Mouse (Mus musculus): Measurements from ENCODE around the gene Pde8b.

Pde8b gene

GRCm38 (mm10) chr13:95176399-95176798 lies 73.7 kb downstream of the Pde8b start:
- in situ Hi-C loops (cut with MboI; ENCODE audit: low pct_unique_long_range_greater_than_20kb in 1 of 2, low sequenced_read_pairs in 2 of 2, unreplicated experiment in 1 of 2): no loop called here

GRCm38 (mm10) chr13:95174253-95174652 lies 75.9 kb downstream of the Pde8b start:
- in situ Hi-C loops (cut with MboI; ENCODE audit: low pct_unique_long_range_greater_than_20kb in 1 of 2, low sequenced_read_pairs in 2 of 2, unreplicated experiment in 1 of 2): no loop called here

- in situ Hi-C loops (cut with MboI; ENCODE audit: low pct_unique_long_range_greater_than_20kb in 1 of 2, low sequenced_read_pairs in 2 of 2, unreplicated experiment in 1 of 2): no loop called here
Measured at GRCm38 (mm10) chr13:95172346-95172745, 77.8 kb downstream of the Pde8b start.

GRCm38 (mm10) chr13:95160211-95160610 lies 89.9 kb downstream of the Pde8b start:
- in situ Hi-C loops (cut with MboI; ENCODE audit: low pct_unique_long_range_greater_than_20kb in 1 of 2, low sequenced_read_pairs in 2 of 2, unreplicated experiment in 1 of 2): no loop called here

GRCm38 (mm10) chr13:95158986-95159385 lies 91.2 kb downstream of the Pde8b start:
- in situ Hi-C loops (cut with MboI; ENCODE audit: low pct_unique_long_range_greater_than_20kb in 1 of 2, low sequenced_read_pairs in 2 of 2, unreplicated experiment in 1 of 2): no loop called here

- in situ Hi-C loops (cut with MboI; ENCODE audit: low pct_unique_long_range_greater_than_20kb in 1 of 2, low sequenced_read_pairs in 2 of 2, unreplicated experiment in 1 of 2): no loop called here
Measured at GRCm38 (mm10) chr13:95144746-95145145, 105.4 kb downstream of the Pde8b start.

- in situ Hi-C loops (cut with MboI; ENCODE audit: low pct_unique_long_range_greater_than_20kb in 1 of 2, low sequenced_read_pairs in 2 of 2, unreplicated experiment in 1 of 2): no loop called here
Measured at GRCm38 (mm10) chr13:95140460-95141079, 109.6 kb downstream of the Pde8b start.

- in situ Hi-C loops (cut with MboI; ENCODE audit: low pct_unique_long_range_greater_than_20kb in 1 of 2, low sequenced_read_pairs in 2 of 2, unreplicated experiment in 1 of 2): no loop called here
Measured at GRCm38 (mm10) chr13:95135326-95136150, 114.6 kb downstream of the Pde8b start.

GRCm38 (mm10) chr13:95131848-95132247 lies 118.3 kb downstream of the Pde8b start:
- in situ Hi-C loops (cut with MboI; ENCODE audit: low pct_unique_long_range_greater_than_20kb in 1 of 2, low sequenced_read_pairs in 2 of 2, unreplicated experiment in 1 of 2): no loop called here

GRCm38 (mm10) chr13:95131041-95131440 lies 119.1 kb downstream of the Pde8b start:
- in situ Hi-C loops (cut with MboI; ENCODE audit: low pct_unique_long_range_greater_than_20kb in 1 of 2, low sequenced_read_pairs in 2 of 2, unreplicated experiment in 1 of 2): no loop called here

- in situ Hi-C loops (cut with MboI; ENCODE audit: low pct_unique_long_range_greater_than_20kb in 1 of 2, low sequenced_read_pairs in 2 of 2, unreplicated experiment in 1 of 2): no loop called here
Measured at GRCm38 (mm10) chr13:95127288-95127687, 122.8 kb downstream of the Pde8b start.

GRCm38 (mm10) chr13:95126801-95127200 lies 123.3 kb downstream of the Pde8b start:
- in situ Hi-C loops (cut with MboI; ENCODE audit: low pct_unique_long_range_greater_than_20kb in 1 of 2, low sequenced_read_pairs in 2 of 2, unreplicated experiment in 1 of 2): no loop called here

- in situ Hi-C loops (cut with MboI; ENCODE audit: low pct_unique_long_range_greater_than_20kb in 1 of 2, low sequenced_read_pairs in 2 of 2, unreplicated experiment in 1 of 2): no loop called here
Measured at GRCm38 (mm10) chr13:95125546-95126215, 124.5 kb downstream of the Pde8b start.

- in situ Hi-C loops (cut with MboI; ENCODE audit: low pct_unique_long_range_greater_than_20kb in 1 of 2, low sequenced_read_pairs in 2 of 2, unreplicated experiment in 1 of 2): no loop called here
Measured at GRCm38 (mm10) chr13:95120570-95120969, 129.6 kb downstream of the Pde8b start.

- in situ Hi-C loops (cut with MboI; ENCODE audit: low pct_unique_long_range_greater_than_20kb in 1 of 2, low sequenced_read_pairs in 2 of 2, unreplicated experiment in 1 of 2): no loop called here
Measured at GRCm38 (mm10) chr13:95113763-95114162, 136.4 kb downstream of the Pde8b start.

- in situ Hi-C loops (cut with MboI; ENCODE audit: low pct_unique_long_range_greater_than_20kb in 1 of 2, low sequenced_read_pairs in 2 of 2, unreplicated experiment in 1 of 2): no loop called here
Measured at GRCm38 (mm10) chr13:95109555-95109954, 140.6 kb downstream of the Pde8b start.

GRCm38 (mm10) chr13:95108035-95108434 lies 142.1 kb downstream of the Pde8b start:
- in situ Hi-C loops (cut with MboI; ENCODE audit: low pct_unique_long_range_greater_than_20kb in 1 of 2, low sequenced_read_pairs in 2 of 2, unreplicated experiment in 1 of 2): no loop called here

GRCm38 (mm10) chr13:95104865-95105264 lies 145.3 kb downstream of the Pde8b start:
- in situ Hi-C loops (cut with MboI; ENCODE audit: low pct_unique_long_range_greater_than_20kb in 1 of 2, low sequenced_read_pairs in 2 of 2, unreplicated experiment in 1 of 2): no loop called here

- in situ Hi-C loops (cut with MboI; ENCODE audit: low pct_unique_long_range_greater_than_20kb in 1 of 2, low sequenced_read_pairs in 2 of 2, unreplicated experiment in 1 of 2): no loop called here
Measured at GRCm38 (mm10) chr13:95102985-95103590, 147.0 kb downstream of the Pde8b start.

Data from mouse embryonic stem cell (cell line).